Mouse (Mus musculus) megakaryocyte, embryonic 14.5 days (primary cell): ENCODE results near the gene Mmd.

Source experiments
- FLI1 ChIP-seq: IDR thresholded peaks from 2 replicates; pipeline ENCODE4 v1.6.1; 2012; ENCODE audit warnings: low read length, inconsistent platforms, mixed read lengths
- GATA1 ChIP-seq: IDR thresholded peaks from 3 replicates; pipeline ENCODE4 v1.6.1; 2012; ENCODE audit warnings: mixed read lengths, low read length, inconsistent platforms, borderline replicate concordance

DNA sequence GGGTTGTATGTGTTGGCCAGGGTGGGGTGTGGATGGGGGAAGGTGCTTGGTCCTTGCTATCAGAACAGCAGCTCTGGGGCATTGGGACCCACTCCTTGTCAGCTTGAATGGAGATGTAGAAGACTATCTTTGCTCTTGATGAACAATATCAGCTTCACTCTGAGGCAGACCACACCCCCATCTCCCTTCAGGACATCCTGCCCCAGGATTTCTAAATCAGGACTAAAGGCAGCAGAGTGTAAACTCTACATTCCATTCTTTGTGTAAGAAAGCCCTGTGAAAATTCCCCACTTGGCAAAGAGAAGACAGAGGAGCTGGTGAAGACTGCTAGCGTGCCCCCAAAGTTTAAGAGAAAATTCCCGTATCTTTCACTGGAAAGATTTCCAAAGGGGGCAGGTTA is 18.6 kb upstream of the Mmd start:
- TF ChIP-seq FLI1 (no peak), GATA1 (no peak)
